Mouse (Mus musculus) gastrocnemius, adult 8-10 months (tissue): ENCODE data around the gene Psmb1. TPM values are rescaled to one million over a fixed set of nuclear protein-coding genes. Genes with fewer than 3 reads are reported as not detected.
A peak's percentile ranks its signal among the peaks of the same experiment; 100 is the strongest.
"Not testable (repeated sequence)": the region's sequence is repeated elsewhere in the genome, so short reads cannot be mapped to it uniquely, and the experiment has no call there.

Experiments used
- DNase-seq, 2 experiments: peaks; one replicate each; pipeline ENCODE4 v3.0.0; 2022; ENCODE audit warnings: low spot score in 2 of 2
- total RNA-seq, 4 experiments: library from RNA; stranded (reverse); gene quantifications; 2 replicates each; pipeline ENCODE4 v1.2.4; 2022

The Psmb1 gene
- total RNA-seq: 100 to 1,000 TPM; 105 to 114 (median 112) TPM

- DNase-seq: peak; percentile 98
Observed at GRCm38 (mm10) chr17:15499656-15500394, at the start of gene Psmb1, which contains the start of gene Tbp. Gene Psmb1 (minus strand): TSS chr17:15499751. Gene Tbp (plus strand): TSS chr17:15499888.

DNA sequence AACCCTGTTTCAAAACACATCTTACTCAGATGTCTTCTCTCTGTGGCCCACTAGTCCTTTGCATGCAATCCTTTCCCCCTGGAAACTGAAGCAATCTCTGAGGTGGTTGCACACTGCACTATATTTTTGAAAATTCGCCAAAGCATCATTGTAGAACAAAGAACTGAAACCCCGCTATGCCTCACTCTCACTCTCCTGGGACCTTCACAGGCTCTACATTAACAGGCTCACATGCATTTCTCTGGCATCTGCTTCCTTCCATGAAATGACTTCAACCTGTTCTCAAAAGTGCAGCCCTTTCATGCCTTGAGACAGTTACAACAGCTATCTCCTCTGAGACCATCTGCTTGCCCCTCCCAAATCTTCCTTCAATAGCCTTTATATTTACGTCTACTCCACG is 46.9 kb upstream of the Psmb1 start:
- DNase-seq: no peak

DNA sequence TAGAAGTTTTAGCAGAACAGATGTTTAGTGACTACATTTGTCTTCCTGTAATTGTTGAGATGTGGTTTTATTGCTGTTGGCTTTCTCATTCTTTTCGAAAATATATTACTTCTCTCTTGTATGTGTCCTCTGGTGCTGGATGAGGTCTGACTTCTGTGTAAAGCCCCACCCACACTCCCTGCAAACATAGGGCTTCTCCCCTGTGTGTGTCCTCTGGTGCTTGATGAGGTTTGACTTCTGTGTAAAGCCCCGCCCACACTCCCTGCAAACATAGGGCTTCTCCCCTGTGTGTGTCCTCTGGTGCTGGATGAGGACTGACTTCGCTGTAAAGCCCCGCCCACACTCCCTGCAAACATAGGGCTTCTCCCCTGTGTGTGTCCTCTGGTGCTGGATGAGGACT is 44.3 kb upstream of the Psmb1 start:
- DNase-seq: not testable (repeated sequence)

- no peak for DNase-seq
Observed at GRCm38 (mm10) chr17:15540309-15540708, 40.8 kb upstream of the Psmb1 start.

DNA sequence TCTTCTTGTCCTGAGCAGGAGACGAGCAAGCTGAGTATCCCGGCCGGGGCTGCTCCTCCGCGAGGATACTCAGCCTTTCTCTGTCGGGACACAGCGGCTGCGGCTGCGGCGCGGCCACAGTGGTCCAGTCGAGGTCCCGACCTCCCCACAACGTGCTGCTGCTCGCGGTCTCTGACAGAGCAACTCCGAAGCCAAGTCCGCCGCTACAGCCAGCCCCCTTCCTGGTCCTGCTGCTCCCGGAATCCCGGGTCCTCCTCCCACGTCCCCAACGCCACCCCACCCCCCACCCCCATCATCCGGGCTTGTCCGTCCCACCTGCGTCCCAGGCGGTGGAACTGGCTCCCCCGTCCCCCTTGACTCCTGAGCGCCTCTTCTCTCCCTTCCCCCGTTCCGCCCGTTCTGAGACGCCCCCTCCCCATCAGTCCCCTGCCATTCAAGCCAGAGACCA is 36.9 kb upstream of the Psmb1 start:
- DNase-seq: no peak

- no peak for DNase-seq
Observed at GRCm38 (mm10) chr17:15535943-15536342, 36.4 kb upstream of the Psmb1 start.

DNA sequence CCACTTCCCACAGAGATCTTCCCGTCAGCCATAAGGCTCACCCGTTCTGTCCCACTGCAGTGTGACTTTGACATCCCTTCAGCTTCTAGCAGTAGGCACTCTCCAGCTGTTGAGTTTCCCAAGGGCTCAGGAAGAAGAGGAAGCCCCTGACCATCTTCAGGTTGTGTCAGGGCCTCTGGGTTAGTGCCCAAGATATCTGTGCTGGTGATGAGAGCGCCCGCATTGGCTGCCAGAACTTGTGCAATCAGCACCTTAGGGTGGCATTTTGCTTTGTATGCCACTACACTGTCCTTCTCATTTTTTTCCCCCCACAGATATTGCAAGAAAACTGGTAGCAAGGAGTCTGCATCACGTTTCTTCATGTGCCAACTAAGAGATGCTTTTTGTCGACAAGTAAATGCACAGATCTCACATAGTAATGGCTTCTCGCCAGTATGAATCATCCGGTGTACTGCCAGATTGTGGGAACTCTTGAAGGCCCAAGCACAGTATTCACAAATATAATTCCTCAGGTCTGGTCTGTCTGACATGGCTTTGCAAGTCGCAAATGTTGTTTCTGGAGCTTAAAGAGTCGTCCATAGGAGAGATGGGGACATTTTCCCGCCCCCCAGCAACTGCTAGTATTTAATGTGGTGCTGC is 35.7 kb upstream of the Psmb1 start:
- no peak for DNase-seq

GRCm38 (mm10) chr17:15530141-15530540 is 30.6 kb upstream of the Psmb1 start:
- no peak for DNase-seq

DNA sequence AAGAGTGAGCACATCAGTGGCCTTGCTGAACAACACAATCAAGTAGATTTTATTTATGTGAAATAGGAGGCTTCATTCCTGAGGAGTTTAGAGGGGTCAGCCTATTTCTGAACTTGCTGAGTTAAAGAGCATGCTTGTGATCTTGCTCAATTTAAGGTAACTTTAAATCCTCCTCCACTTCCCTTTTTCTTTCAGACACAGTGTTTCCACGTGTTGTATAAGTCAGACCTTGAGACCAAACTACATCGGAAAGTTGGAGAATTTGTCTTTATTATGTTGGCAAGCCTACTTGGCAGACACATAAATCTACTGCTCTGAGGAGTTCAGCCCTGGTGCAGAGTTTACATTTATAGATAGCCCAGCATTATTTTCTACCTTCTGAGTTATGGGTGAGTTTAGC is 29.3 kb upstream of the Psmb1 start:
- no peak for DNase-seq

GRCm38 (mm10) chr17:15527811-15528136 is 28.2 kb upstream of the Psmb1 start:
- no peak for DNase-seq

GRCm38 (mm10) chr17:15526986-15527810 is 27.6 kb upstream of the Psmb1 start, which contains the start of gene Pdcd2:
Gene Pdcd2 (minus strand): TSS chr17:15527301.
- DNase-seq: peak; percentile 90 to 91

DNA sequence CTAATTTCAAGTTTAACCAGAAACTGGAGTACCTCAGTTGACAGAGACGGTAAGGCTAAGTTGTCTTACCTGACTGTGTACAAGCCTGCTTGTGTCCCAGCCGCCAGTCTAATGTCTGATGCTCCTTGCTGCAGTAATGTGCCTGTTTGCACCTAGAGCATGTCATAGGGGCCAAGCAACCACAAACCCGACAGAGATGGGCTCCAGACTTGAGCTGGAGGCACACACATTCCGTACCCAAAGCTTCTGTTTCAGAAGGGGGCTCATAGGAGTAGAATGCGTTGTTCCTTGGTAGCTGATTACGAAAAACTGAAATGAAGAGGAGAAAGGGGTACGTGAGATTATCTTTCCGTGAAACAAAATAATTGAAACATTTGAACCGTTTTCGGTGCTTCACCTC is 26.8 kb upstream of the Psmb1 start:
- DNase-seq: no peak

DNA sequence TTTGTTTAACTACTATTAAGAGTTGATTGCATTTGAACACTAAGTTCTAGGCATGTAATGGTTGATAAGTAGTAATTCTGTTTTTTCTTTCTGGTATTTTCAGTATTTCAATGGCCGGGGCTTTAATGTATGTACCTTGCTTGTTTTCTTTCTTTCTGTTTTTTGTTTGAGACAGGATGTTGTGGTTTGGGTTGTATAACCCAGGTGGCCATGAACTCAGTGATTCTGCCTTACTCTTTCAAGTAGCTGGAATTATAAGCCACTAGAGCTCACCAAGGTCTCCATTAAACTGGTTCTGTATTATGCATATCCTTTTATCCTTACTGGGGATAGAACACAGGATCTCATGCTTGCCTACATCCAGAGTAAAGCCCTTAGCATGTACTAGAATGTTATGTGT is 19.2 kb upstream of the Psmb1 start:
- DNase-seq: no peak

DNA sequence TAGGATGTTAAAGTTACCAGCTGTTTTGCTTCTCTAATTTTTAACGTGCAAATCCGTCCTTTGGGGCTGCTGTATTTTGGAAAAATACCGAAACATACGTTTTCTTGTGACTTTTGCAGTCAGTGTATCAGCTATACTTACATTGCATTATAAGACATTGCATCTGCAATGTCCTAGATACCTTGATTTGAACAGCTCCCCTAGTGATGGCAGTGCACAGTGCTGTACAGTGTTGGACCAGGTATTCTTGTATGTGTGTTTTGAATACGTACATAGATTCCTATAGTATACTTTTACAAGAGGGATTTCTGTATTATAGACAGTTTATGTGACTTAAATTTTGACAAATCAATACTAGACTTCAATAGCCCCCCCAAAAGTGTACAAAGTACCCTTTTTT is 18.6 kb upstream of the Psmb1 start:
- no peak for DNase-seq

DNA sequence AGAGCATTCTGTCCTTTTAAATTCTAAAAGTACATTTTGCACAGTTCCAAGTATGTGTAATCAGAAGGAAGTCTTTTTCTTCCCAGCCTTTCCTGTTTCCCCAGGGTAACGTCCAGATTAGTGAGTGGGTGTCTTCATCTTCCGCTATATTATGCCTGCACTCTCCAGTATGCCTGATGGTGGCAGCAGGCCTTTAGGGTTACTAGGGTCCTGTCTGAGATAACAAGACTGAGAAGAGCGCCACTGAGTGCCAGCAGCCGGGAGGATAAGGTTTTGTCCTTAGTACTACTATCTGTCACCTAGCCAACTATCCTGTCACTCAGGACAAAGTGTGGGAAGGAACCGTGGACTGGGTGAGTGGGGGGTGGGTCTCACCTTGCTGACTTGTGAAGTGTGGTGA is 18.2 kb upstream of the Psmb1 start:
- no peak for DNase-seq

DNA sequence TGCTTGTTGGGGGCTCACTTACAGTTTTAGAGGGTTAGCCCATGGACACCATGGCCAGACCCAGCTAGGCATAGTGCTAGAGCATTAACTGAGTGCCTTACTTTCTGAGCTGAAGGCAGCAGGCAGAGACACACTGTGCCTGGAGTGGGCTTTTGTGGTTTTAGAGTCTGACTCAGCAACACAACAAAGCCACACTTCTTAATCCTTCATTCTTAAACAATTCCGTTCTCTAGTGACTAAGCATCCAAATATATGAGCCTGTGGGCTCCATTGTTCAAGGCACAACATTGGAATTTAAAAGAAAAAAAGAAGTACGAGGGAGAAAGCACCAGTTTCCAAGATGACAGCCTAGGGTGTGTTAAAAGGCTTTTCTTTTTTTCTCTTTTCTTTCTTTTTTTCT is 11.1 kb upstream of the Psmb1 start:
- DNase-seq: no peak

- no peak for DNase-seq
Observed at GRCm38 (mm10) chr17:15498753-15499113, 818 bp downstream of the Psmb1 start.

- DNase-seq: peak; percentile 82 to 90
Observed at GRCm38 (mm10) chr17:15497882-15498752, 1.4 kb downstream of the Psmb1 start.

- DNase-seq: no peak
Observed at GRCm38 (mm10) chr17:15490542-15490941, 9.0 kb downstream of the Psmb1 start.

- DNase-seq: no peak
Observed at GRCm38 (mm10) chr17:15472671-15473070, 26.9 kb downstream of the Psmb1 start.

- DNase-seq: peak; percentile 29 to 53
Observed at GRCm38 (mm10) chr17:15467669-15468068, 31.9 kb downstream of the Psmb1 start.
